Mouse (Mus musculus) heart, postnatal 10 days (tissue): ENCODE measurements around the gene C1ql4. TPM values are rescaled to one million over a fixed set of nuclear protein-coding genes. Genes with fewer than 3 reads are reported as not detected.

Experiments used
- DNase-seq, 2 experiments: peaks; one replicate each; pipeline ENCODE4 v3.0.0; 2021
- intact Hi-C: fragments of 180-260 bp; cut with DNase I; formaldehyde crosslinking; loops from one replicate; pipeline ENCODE4 v1.15.1; 2025
- microRNA-seq, 2 experiments: library from miRNA; unstranded; fragments of <30 nt; microRNA quantifications; one replicate each; pipeline ENCODE4 v1.2.0; 2022
- total RNA-seq, 2 experiments: library from RNA; stranded (reverse); gene quantifications; 2 replicates each; pipeline ENCODE4 v1.2.3; 2021

Gene C1ql4
- total RNA-seq, 2 experiments from 2014 or later, result not detected

DNA sequence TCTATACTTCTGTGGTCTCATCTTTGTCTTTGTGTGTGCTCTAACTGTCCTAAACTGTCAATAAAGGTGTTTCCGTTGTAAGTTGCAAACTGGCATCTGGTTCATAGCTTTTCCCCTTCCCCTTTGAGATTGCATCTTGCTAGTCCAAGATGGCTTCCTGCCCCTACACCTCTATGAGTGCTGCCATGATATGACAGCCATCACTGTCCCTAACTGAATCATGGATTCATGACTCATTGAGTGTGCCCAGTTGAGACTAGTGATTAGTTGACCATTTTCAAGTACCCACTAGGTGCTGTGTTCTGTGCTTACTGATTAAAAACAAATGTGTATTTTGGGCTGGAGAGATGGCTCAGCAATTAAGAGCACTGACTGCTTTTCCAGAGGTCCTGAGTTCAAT, 49.6 kb downstream of the C1ql4 start:
- no peak for DNase-seq

DNA sequence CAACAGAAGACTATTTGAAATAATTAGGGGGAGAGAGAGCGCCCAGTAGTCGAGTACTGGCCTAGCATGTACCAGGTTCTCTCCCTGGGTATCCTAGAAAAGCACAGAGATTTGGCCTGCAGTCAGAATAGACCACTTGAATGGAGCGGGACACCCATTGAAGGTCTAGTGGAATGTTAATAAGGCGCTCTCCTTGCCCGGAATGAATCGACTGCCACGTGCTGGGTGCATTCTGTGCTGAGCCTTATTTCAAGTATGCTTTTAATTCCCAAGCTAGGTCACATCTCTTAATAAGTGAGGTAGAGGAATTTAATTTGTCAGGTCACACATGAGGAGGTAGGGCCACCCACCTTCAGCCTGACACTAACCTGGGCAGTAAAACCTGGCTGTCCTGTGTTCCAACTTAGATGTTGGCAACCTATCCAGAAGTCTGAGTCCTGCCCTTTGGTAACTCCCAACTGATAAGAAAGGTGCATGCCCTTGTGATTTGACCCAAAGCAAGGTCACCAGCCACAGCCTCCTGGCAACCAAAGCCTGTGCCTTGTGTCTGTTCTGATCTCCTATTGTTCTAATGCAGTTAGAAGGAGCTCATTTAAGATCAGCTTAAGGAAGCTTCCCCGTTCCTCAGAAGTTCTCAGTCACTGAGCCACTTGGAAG, 51.2 kb downstream of the C1ql4 start:
- intact Hi-C loops, result no loop called here
- DNase-seq, result peak; percentile 63 to 72

More for the DNA sequence above, 49.6 kb downstream of the C1ql4 start:
- intact Hi-C loops, result no loop called here

DNA sequence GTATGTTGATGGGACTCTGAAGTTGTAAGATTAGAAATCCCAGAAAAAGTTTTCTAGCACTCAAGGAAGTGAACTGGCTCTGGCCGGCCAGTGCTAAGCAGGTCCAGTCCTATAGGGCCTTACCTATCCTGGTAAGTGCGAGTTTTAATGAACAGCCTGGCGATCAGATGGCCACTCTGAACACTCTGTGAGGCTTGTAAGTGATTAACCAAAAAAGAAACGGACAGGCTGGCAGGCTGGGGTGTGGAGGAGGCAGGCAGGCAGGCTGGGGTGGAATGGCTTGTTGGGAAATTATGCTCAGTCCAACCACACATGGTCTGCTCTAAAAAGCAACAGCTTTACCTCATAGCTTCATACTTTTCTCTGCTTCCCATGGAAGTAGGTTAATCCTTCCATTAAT, 52.2 kb downstream of the C1ql4 start:
- DNase-seq, result no peak
- intact Hi-C loops, result no loop called here

Small RNA genes within 50 kb of the gene (microRNA-seq; reads per million reads assigned to microRNA genes)
- gene Mir6960, result 0 to 1.7 reads per million in 2 experiments

Other genes starting within 250 kb of the C1ql4 start
- gene Kmt2d, start 216.6 kb downstream of the C1ql4 start, total RNA-seq, result 10 to 100 TPM; 63.0 to 72.1 TPM
- gene Rhebl1, start 193.3 kb downstream of the C1ql4 start, total RNA-seq, result 1 to 10 TPM; 1.6 to 2.8 TPM
- gene Dhh, start 189.3 kb downstream of the C1ql4 start, total RNA-seq, result 1 to 10 TPM; 2.8 to 3.8 TPM
- 10 to 100 TPM; 15.4 to 16.1 TPM for gene Lmbr1l, start 169.6 kb downstream of the C1ql4 start, total RNA-seq
- 100 to 1,000 TPM; 373 to 402 TPM for gene Tuba1b, start 153.3 kb downstream of the C1ql4 start, total RNA-seq
- not detected for gene Gm49450, start 134.3 kb downstream of the C1ql4 start, total RNA-seq
- gene Tuba1a, start 134.1 kb downstream of the C1ql4 start, total RNA-seq, result 100 to 1,000 TPM; 263 to 273 TPM
- gene Tuba1c, start 57.9 kb downstream of the C1ql4 start, total RNA-seq, result 10 to 100 TPM; 80.7 to 99.8 TPM
- gene Prph, start 32.6 kb downstream of the C1ql4 start, total RNA-seq, result under 1 TPM; 0.27 to 0.53 TPM
- 1 to 10 TPM; 6.5 to 6.7 TPM for gene Troap, start 13.2 kb downstream of the C1ql4 start, total RNA-seq
- gene Dnajc22, start 5.4 kb upstream of the C1ql4 start, total RNA-seq, result under 1 TPM; 0.37 to 0.98 TPM
- 10 to 100 TPM; 16.7 to 18.8 TPM for gene Spats2, start 38.1 kb upstream of the C1ql4 start, total RNA-seq
- 1 to 10 TPM in 1 of 2 experiments, under 1 TPM in 1; 0.57 to 1.3 TPM for gene Kcnh3, start 137.0 kb upstream of the C1ql4 start, total RNA-seq
- gene Mcrs1, start 164.1 kb upstream of the C1ql4 start, total RNA-seq, result 10 to 100 TPM; 73.3 to 75.3 TPM
- gene Prpf40b, start 207.3 kb upstream of the C1ql4 start, total RNA-seq, result 10 to 100 TPM; 30.5 to 38.7 TPM
- gene Fam186b, start 208.1 kb upstream of the C1ql4 start, total RNA-seq, result under 1 TPM; 0.14 to 0.15 TPM